ENCODE assay signal across 8 mouse cellular contexts in the genomic region with DNA sequence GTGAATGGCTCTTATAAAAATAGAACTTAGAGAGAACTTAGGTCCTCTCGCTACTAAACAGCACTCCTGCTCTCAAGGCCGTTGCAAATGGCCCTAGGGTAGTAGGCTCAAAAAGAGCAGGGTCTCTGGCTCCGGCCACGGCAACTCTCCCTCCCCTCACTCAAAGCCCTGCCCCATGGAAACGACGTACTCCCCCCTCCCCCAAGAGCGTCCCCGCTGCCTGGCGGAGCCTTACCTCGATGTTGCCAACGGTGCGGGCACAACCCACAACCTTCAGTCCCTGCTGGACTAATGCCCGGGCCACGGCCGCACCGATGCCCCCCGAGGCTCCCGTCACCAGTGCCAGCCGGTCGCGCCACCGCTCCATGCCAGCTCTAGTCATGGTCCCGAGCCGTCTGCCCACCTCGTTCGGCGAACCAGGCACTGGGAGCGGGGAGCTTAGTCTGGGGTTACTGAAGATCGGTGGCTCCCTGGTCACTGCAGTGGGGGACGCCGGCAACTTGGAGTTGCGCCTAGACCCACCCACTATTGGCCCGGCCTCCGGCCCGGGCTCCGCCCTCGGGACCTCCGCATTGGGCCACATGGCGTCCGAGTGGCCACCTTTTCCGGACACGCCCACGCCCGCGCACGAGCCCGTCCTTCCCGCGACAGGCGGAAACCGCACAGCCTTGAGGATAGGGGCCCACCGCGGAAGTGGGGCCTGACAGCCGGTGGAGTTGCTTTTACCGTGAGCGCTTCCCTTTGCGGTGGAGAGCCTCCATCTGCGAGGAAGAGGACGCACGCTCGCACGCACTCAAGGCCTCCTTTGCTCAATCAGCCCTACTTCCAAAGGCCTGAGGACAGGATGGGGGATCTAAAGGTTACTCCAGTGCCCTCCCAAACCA. TPM values are rescaled to one million over a fixed set of nuclear protein-coding genes. Genes with fewer than 3 reads are reported as not detected.
DNase-seq lines count a peak whose midpoint lies in the region; ATAC-seq and TF ChIP-seq lines count a peak whose summit lies in the region.

A gene (minus strand): TSS at position 479 of the 884 bp plus-strand sequence.

- peaks cover 5% of the 10 kb centered on the region for H3K36me3 ChIP-seq in ES-E14 (ENCODE audit: control insufficient read depth, insufficient read depth, low read length, poor library complexity, severe bottlenecking)
- H3K36me3 ChIP-seq in forebrain, embryonic 15.5 days = peaks cover 27% of the 10 kb centered on the region
- H3K36me3 ChIP-seq in neural tube, embryonic 14.5 days (ENCODE audit: control insufficient read depth, insufficient read depth, low read length) = peaks cover 17% of the 10 kb centered on the region
- H3K36me3 ChIP-seq in testis, adult 2 months (ENCODE audit: control insufficient read depth, insufficient read depth, low read length) = no peaks in the 10 kb centered on the region

- peak; percentile 56 for DNase-seq in ES-E14 (ENCODE audit: low read depth, low spot score)
- peak; percentile 92 for DNase-seq in cerebellum, adult 11-12 months
- peak; percentile 96 to 99 for DNase-seq in heart, postnatal 14 days
- DNase-seq in layer of hippocampus, adult 11-12 months (ENCODE audit: low spot score) = peak; percentile 89
- peak; percentile 95 to 97 for DNase-seq in lung, adult 18-20 months

- intact Hi-C loops in heart, postnatal 14 days (cut with DNase I) = no loop called here

- peak; percentile 77 for TF ChIP-seq POLR2A in testis, adult 2 months (IDR thresholded peaks at IDR 0.05; ENCODE audit: control insufficient read depth, low read depth, low read length)

- no peaks in the 10 kb centered on the region for H3K27me3 ChIP-seq in forebrain, embryonic 15.5 days
- H3K27me3 ChIP-seq in neural tube, embryonic 14.5 days (ENCODE audit: control insufficient read depth, insufficient read depth, low read length) = no peaks in the 10 kb centered on the region
- no peaks in the 10 kb centered on the region for H3K27me3 ChIP-seq in testis, adult 2 months (ENCODE audit: control insufficient read depth, insufficient read depth, low read length)

- H3K4me2 ChIP-seq in forebrain, embryonic 15.5 days (replicated peaks) = peak within 1 kb of the TSS; percentile 92
- peak within 1 kb of the TSS; percentile 86 for H3K4me2 ChIP-seq in neural tube, embryonic 14.5 days (ENCODE audit: low read depth, low read length)

- no peak within 1 kb of the TSS for H3K27ac ChIP-seq in ES-E14 (ENCODE audit: insufficient read depth, low read depth, low read length, poor library complexity, severe bottlenecking)
- H3K27ac ChIP-seq in forebrain, embryonic 15.5 days (replicated peaks) = peak within 1 kb of the TSS; percentile 56
- H3K27ac ChIP-seq in neural tube, embryonic 14.5 days (ENCODE audit: low read depth, low read length) = peak within 1 kb of the TSS; percentile 55
- H3K27ac ChIP-seq in testis, adult 2 months (ENCODE audit: control insufficient read depth, insufficient read depth, low read depth, low read length) = peak within 1 kb of the TSS; percentile 91

- peak; percentile 87 for ATAC-seq in forebrain, embryonic 15.5 days (replicated peaks)
- peak; percentile 89 for ATAC-seq in neural tube, embryonic 14.5 days (ENCODE audit: low read depth)

- no peaks in the 10 kb centered on the region for H3K9me3 ChIP-seq in ES-E14 (ENCODE audit: control insufficient read depth, insufficient read depth, low read depth, low read length)
- no peaks in the 10 kb centered on the region for H3K9me3 ChIP-seq in forebrain, embryonic 15.5 days
- H3K9me3 ChIP-seq in neural tube, embryonic 14.5 days (ENCODE audit: control insufficient read depth, low read length) = no peaks in the 10 kb centered on the region

- no peak for TF ChIP-seq CTCF in testis, adult 2 months (IDR thresholded peaks at IDR 0.05; ENCODE audit: control insufficient read depth, insufficient read depth, insufficient replicate concordance, low read depth, low read length)

- H3K4me3 ChIP-seq in ES-E14 (ENCODE audit: insufficient read depth in 1 of 2, low read depth in 1 of 2, low read length in 2 of 2, poor library complexity in 1 of 2, severe bottlenecking in 1 of 2) = peak within 1 kb of the TSS; percentile 90 to 92
- H3K4me3 ChIP-seq in forebrain, embryonic 15.5 days = peak within 1 kb of the TSS; percentile 50
- H3K4me3 ChIP-seq in neural tube, embryonic 14.5 days (ENCODE audit: low read depth, low read length) = peak within 1 kb of the TSS; percentile 50
- peak within 1 kb of the TSS; percentile 95 for H3K4me3 ChIP-seq in testis, adult 2 months (ENCODE audit: control insufficient read depth, low read depth, low read length)

- in situ Hi-C loops in ES-E14 (cut with MboI; ENCODE audit: low sequenced_read_pairs in 2 of 2, unreplicated experiment in 2 of 2) = no loop called here

- H3K9ac ChIP-seq in ES-E14 (ENCODE audit: insufficient read depth, low read depth, low read length, poor library complexity, severe bottlenecking) = peak within 1 kb of the TSS; percentile 80
- H3K9ac ChIP-seq in forebrain, embryonic 15.5 days (replicated peaks) = peak within 1 kb of the TSS; percentile 55
- peak within 1 kb of the TSS; percentile 70 for H3K9ac ChIP-seq in neural tube, embryonic 14.5 days (replicated peaks; ENCODE audit: low read depth, low read length)

- WGBS in forebrain, embryonic 15.5 days = under 1% methylated on average over 62 of the region's 62 CpGs
- WGBS in neural tube, embryonic 14.5 days = 1% methylated on average over 62 of the region's 62 CpGs

- no peaks in the 10 kb centered on the region; a peak in 2 of 4 replicates for H3K4me1 ChIP-seq in ES-E14 (ENCODE audit: control insufficient read depth in 2 of 2, insufficient read depth in 2 of 2, low read length in 2 of 2, poor library complexity in 1 of 2)
- peaks cover 14% of the 10 kb centered on the region for H3K4me1 ChIP-seq in forebrain, embryonic 15.5 days
- no peaks in the 10 kb centered on the region for H3K4me1 ChIP-seq in neural tube, embryonic 14.5 days (ENCODE audit: control insufficient read depth, insufficient read depth, low read length)
- H3K4me1 ChIP-seq in testis, adult 2 months (ENCODE audit: control insufficient read depth, insufficient read depth, low read length) = peaks cover 3% of the 10 kb centered on the region

TF ChIP-seq in ES-E14, 5 proteins besides CTCF, POLR2A, EP300 and RAD21:
- TF ChIP-seq CHD2 (IDR thresholded peaks at IDR 0.05; ENCODE audit: low read depth, low read length) = no peak
- TF ChIP-seq HCFC1 (IDR thresholded peaks at IDR 0.05; ENCODE audit: borderline replicate concordance, insufficient read depth, low read length) = peak; percentile 31; the same call in 1 of the 2 replicates

RNA-seq across cellular contexts. Expression of the gene that starts here (rescaled TPM):
- total RNA-seq in ES-E14 (2012; rRNA removed) = 5.2 and 6.2 TPM in 2 replicates
- polyA plus RNA-seq in forebrain, embryonic 15.5 days (2015; fragmentation: Nextera tagmentation; extraction: Ambion mirVana) = 4.4 and 4.7 TPM in 2 replicates
- total RNA-seq in heart, postnatal 14 days (2021) = 100 to 1,000 TPM; 114 to 125 TPM
- polyA plus RNA-seq in neural tube, embryonic 14.5 days (2014; fragmentation: Nextera tagmentation; extraction: Ambion mirVana) = 7.9 and 9.9 TPM in 2 replicates
- 34.0 and 35.2 TPM in 2 replicates for polyA plus RNA-seq in testis, adult 2 months (2012; rRNA removed)

Comparison
In these comparisons a context has a peak if more than half of its experiments do, and no peak if none do; other contexts are left out.
1. RNA of the gene that starts here (total RNA-seq): 114 to 125 TPM in heart, postnatal 14 days; 5.2 to 6.2 TPM in ES-E14; every median in the first group is over 10 times any median in the second.
2. Peak in every context shown above with its lines, with median percentiles within 50 percentile points of each other: DNase-seq, H3K4me3 ChIP-seq and H3K9ac ChIP-seq.